Mouse (Mus musculus) layer of hippocampus, postnatal 36 days (tissue): Measurements from ENCODE around the gene Fbxo22. TPM values are rescaled to one million over a fixed set of nuclear protein-coding genes. Genes with fewer than 3 reads are reported as not detected.
A peak's percentile ranks its signal among the peaks of the same experiment; 100 is the strongest.
"Not testable (repeated sequence)": the region's sequence is repeated elsewhere in the genome, so short reads cannot be mapped to it uniquely, and the experiment has no call there.

Source experiments
- DNase-seq, 2 experiments: peaks; one replicate each; pipeline ENCODE4 v3.0.0; 2022
- total RNA-seq, 2 experiments: library from RNA; stranded (reverse); gene quantifications; 2 replicates each; pipeline ENCODE4 v1.2.3; 2021

The Fbxo22 gene
- total RNA-seq, 2 experiments from 2014 or later = 35.2 to 35.3 TPM

GRCm38 (mm10) chr9:55240852-55241251, 32.1 kb downstream of the Fbxo22 start:
- DNase-seq = no peak

DNA sequence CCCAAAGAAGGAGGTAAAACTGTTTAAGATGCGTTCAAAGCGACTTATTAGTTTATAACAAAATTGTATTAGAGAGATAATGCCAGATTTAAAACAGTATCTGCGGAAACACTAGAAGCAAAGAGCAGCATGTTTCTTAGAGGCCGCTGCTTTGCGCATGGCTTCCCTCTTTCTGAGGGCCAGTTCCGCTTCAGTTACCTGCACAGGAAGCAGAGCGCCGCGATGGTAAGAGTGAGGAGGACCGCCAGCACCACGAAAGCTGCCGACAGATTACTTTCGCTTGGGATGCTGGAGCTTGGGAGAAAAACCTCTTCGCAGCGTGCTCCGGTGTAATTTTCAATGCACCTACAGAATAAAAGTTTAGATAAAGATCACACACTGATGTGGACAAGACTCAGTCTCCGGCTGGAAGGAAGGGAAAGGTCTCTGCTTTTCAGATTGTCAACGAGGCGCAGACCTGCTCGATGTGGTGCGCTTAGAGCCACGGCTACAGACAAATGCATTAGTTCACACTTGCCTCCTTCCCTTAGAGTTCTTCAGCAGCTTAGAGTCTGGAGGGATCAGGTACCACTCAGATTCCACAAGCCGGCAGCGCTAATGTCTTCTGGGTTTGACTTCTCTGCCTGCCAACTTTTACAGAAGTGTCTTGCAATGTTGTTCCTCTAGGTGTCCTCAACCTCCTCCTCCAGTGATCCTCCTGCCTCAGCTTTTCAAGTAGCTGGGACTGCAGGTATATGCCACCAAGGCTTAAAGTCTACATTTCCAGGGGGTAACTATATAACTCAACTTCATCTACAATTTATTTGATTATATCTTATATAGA, 33.3 kb downstream of the Fbxo22 start:
- no peak for DNase-seq

- no peak for DNase-seq
Observed at GRCm38 (mm10) chr9:55243280-55243679, 34.6 kb downstream of the Fbxo22 start.

- DNase-seq = no peak
Observed at GRCm38 (mm10) chr9:55244079-55244478, 35.4 kb downstream of the Fbxo22 start.

DNA sequence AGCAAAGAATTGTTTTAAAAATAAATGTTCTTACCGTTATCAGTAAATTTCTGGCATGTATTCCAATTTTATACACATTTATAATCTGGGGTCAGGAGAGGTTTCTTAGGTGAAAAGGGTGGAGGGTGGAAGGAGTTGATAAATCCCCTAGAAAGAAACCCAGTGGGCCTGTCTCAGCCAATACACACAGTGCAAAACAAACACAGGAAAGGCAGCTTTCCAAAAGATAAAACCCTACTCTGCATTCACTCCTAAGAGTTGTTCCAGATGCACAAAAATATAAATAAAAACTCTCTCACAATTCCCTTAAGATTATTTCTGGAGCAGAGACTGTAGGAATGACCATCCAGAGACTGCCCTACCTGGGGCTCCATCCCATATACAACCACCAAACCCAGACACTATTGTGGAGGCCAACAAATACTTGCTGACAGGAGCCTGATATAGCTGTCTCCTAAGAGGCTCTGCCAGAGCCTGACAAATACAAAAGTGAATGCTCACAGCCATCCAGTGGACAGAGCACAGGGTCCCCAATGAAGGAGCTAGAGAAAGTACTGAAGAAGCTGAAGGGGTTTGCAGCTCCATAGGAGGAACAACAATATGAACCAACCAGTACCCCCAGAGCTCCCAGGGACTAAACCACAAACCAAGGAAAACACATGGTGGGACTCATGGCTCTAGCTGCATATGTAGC, 36.5 kb downstream of the Fbxo22 start:
- not testable (repeated sequence) for DNase-seq

DNA sequence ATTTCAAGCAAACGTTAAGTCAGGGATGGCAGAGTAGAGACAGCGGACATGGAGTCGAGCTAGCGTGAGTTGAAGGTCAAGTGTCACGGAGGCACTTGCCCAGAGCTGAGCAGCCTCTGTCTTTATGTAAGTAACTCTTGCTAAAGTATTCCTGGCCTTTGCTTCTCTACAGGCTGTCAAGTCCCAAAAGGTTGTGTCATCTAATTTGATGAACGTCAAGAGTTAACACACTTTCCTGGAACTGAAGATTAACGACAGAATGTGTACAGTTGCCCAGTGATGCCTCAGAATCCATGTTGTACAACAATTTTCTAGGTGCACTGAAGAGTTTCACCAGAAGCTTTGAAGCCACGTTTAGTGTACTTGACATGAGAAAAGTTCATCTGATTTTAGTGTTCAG, 37.7 kb downstream of the Fbxo22 start:
- DNase-seq = no peak

DNA sequence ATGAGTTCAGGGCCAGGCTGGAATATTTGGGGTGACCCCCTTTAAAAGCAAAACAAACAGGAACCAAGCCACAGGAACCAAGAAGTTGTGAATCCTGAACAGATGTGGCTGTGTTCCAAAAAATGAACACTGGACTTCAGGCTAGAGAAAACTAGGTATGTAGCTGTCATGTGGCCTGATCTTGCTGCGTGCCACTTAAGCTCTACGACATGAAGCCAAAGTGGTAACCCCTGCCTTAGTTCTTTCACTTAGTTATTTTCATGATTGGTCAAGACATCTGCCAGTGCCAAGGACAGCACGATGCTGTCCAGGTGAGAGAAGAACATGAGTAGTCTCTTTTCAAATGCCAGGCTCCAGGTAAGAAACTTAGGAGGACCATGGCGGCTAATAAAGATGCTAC, 38.2 kb downstream of the Fbxo22 start:
- DNase-seq = no peak

DNA sequence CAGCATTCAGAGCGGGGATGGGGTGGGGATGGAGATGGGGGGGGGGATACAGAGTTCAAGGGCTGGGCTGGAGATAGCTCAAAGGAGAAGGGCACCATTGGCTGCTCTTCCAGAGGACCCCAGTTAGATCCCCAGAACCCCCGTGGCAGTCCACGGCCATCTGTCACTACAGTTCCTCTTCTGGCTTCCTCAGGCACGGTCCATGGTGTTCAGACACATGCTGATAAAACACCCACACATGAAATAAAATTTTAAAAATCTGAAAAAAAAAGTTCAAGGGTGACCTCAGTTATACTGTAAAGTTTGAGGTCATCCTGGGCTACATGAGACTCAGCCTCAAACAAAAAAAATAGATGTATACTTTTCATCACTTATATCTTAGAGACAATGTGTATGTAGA, 39.7 kb downstream of the Fbxo22 start:
- DNase-seq = no peak

- DNase-seq = no peak
Observed at GRCm38 (mm10) chr9:55250595-55251247, 42.0 kb downstream of the Fbxo22 start.

DNA sequence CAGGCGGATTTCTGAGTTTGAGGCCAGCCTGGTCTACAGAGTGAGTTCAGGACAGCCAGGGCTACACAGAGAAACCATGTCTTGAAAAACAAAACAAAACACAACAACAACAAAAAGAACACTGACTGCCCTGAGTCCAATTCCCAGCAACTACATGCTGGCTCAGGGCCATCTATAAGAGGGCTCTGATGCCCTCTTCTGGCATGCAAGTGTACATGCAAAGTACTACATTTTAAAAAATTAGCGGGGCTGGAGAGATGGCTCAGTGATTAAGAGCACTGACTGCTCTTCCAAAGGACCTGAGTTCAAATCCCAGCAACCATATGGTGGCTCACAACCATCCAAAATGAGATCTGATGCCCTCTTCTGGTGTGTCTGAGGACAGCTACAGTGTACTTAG, 43.4 kb downstream of the Fbxo22 start:
- DNase-seq = not testable (repeated sequence)

DNA sequence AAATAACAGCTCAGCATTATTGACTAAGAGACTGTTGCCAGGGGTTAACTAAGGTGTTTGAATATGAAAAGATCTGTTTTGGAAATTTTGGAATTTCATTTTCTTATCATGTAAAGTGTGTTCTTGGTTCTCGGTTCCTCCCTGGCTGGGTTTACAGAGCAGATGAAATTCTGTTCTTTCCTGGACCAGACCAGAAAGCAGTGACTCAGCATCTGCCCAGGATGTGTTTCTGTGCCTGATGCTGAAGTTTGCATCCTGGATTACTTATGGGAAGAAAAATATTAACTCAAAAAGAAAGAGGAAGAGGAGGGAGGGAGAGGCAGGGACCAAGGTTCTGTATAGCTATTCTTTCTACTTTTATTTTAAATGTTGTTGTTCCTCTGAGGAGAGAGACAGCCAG, 45.1 kb downstream of the Fbxo22 start:
- DNase-seq = no peak

DNA sequence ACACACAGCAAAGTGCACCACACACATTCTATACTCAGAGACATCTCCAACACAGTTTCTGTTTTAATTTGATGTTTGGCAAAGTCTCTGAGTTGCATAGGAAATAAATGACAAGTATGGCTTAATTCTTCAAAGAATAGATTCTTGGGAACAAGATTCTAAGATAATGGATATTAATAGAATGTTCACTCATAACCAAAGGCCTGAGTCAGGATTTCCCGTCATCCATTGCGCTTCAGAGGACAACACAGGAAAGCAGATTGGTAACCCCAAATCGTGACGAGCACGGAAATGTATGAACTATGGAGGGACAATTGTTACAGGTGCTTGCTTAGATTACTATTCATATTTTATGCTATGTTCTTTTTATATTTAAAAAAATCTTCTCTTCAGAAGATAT, 46.3 kb downstream of the Fbxo22 start:
- DNase-seq = no peak

DNA sequence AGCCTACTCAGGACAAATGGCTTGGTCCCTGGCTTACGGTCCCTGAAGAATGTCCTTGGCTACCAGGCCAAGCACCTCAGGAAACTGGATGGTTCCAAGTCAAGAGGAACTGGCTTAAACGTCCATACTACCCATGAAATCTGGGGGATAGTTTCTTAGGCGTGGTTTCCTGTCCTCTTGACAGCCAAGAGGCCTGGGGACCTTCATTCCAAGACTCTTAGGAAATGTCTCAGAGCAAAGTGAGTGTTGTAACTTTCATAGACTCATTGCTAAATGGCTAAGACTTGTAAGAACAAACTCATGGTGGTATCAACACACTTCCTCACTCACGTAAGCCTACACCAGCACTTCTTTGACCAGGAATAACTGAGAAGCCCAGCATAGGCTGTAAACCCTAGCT, 46.9 kb downstream of the Fbxo22 start:
- no peak for DNase-seq

- DNase-seq = no peak
Observed at GRCm38 (mm10) chr9:55257105-55257504, 48.4 kb downstream of the Fbxo22 start.

- no peak for DNase-seq
Observed at GRCm38 (mm10) chr9:55259741-55260140, 51.0 kb downstream of the Fbxo22 start.

- DNase-seq = no peak
Observed at GRCm38 (mm10) chr9:55264356-55265302, 55.9 kb downstream of the Fbxo22 start.

- DNase-seq = no peak
Observed at GRCm38 (mm10) chr9:55271960-55272560, 63.3 kb downstream of the Fbxo22 start.

- DNase-seq = peak; percentile 37 to 48
Observed at GRCm38 (mm10) chr9:55273906-55274305, 65.2 kb downstream of the Fbxo22 start.
